Mouse (Mus musculus) kidney, postnatal 4 days (tissue): Measurements from ENCODE around the gene Pax6.

Experiments
- DNase-seq, 2 experiments: peaks; one replicate each; pipeline ENCODE4 v3.0.0; 2021; ENCODE audit warnings: mixed read lengths in 2 of 2

Gene Pax6

GRCm38 (mm10) chr2:105746896-105747295 is 78.2 kb downstream of the Pax6 start:
- no peak for DNase-seq
